Mouse (Mus musculus) liver, adult 2 months (tissue): ENCODE data around the gene Slc5a3.

Source experiments
- CTCF ChIP-seq: fragments of 200-500 bp; IDR thresholded peaks from 2 replicates; pipeline ENCODE4 v1.5.1; 2011; ENCODE audit warnings: low read depth, low read length, control low read depth
- POLR2A ChIP-seq: fragments of 200-500 bp; IDR thresholded peaks from 2 replicates; pipeline ENCODE4 v1.6.1; 2011; ENCODE audit warnings: low read length, control low read depth; ENCODE audit not compliant: insufficient read depth; ENCODE audit errors: extremely low read depth

DNA sequence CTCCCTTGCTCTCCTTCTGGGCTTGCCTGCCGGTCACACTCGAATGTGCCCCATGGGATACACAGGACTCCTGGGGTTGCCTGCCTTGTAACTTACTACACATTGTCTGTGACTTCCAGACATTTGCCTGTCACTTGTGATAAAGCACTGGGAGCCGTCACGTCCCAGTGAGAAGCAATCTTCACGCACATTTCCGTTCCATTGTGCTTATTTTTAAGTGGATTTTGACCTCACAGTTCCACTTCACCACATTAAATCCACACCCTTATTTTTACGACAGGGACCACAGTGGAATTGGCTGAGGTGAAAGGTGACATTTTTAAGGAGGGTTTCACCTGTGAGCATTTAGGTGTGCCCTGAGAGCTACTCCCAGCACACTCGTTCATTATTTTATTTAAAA is 21.4 kb upstream of the Slc5a3 start:
- TF ChIP-seq CTCF (no peak), POLR2A (no peak)
